Mouse (Mus musculus): ENCODE measurements around the gene Pla2g3.

Pla2g3 gene

GRCm38 (mm10) chr11:3487952-3488570 is at the start of gene Pla2g3:
TSS of gene Pla2g3 (plus strand) at chr11:3488284.
- DNase-seq: no peak

- peak; percentile 78 for DNase-seq
Observed at GRCm38 (mm10) chr11:3441696-3442443, 46.2 kb upstream of the Pla2g3 start.

GRCm38 (mm10) chr11:3442677-3443076 is 45.4 kb upstream of the Pla2g3 start:
- DNase-seq: no peak

GRCm38 (mm10) chr11:3443091-3443490 is 45.0 kb upstream of the Pla2g3 start:
- no peak for DNase-seq

- no peak for DNase-seq
Observed at GRCm38 (mm10) chr11:3444875-3445274, 43.2 kb upstream of the Pla2g3 start.

- peak; percentile 57 for DNase-seq
Observed at GRCm38 (mm10) chr11:3451701-3452163, 36.4 kb upstream of the Pla2g3 start.

- DNase-seq: peak; percentile 97
Observed at GRCm38 (mm10) chr11:3452167-3452639, 35.9 kb upstream of the Pla2g3 start, which contains the start of gene Rnf185. TSS of gene Rnf185 (minus strand) at chr11:3452363.

- peak; percentile 38 for DNase-seq
Observed at GRCm38 (mm10) chr11:3452769-3453168, 35.3 kb upstream of the Pla2g3 start.

- DNase-seq: peak; percentile 20
Observed at GRCm38 (mm10) chr11:3453467-3453866, 34.6 kb upstream of the Pla2g3 start.

- no peak for DNase-seq
Observed at GRCm38 (mm10) chr11:3454506-3454905, 33.6 kb upstream of the Pla2g3 start.

- peak; percentile 86 for DNase-seq
Observed at GRCm38 (mm10) chr11:3456354-3456753, 31.7 kb upstream of the Pla2g3 start.

GRCm38 (mm10) chr11:3458428-3459104 is 29.5 kb upstream of the Pla2g3 start:
- no peak for DNase-seq

- no peak for DNase-seq
Observed at GRCm38 (mm10) chr11:3459105-3459468, 29.0 kb upstream of the Pla2g3 start.

GRCm38 (mm10) chr11:3462846-3463245 is 25.2 kb upstream of the Pla2g3 start:
- DNase-seq: no peak

GRCm38 (mm10) chr11:3471448-3471850 is 16.6 kb upstream of the Pla2g3 start:
- DNase-seq: no peak

- DNase-seq: peak; percentile 91
Observed at GRCm38 (mm10) chr11:3472484-3472883, 15.6 kb upstream of the Pla2g3 start.

GRCm38 (mm10) chr11:3474480-3475115 is 13.5 kb upstream of the Pla2g3 start:
- DNase-seq: peak; percentile 29

GRCm38 (mm10) chr11:3475489-3475888 is 12.6 kb upstream of the Pla2g3 start:
- no peak for DNase-seq

- no peak for DNase-seq
Observed at GRCm38 (mm10) chr11:3483980-3484642, 4.0 kb upstream of the Pla2g3 start.

- no peak for DNase-seq
Observed at GRCm38 (mm10) chr11:3486349-3486748, 1.7 kb upstream of the Pla2g3 start.

GRCm38 (mm10) chr11:3489036-3489435 is 952 bp downstream of the Pla2g3 start:
- DNase-seq: no peak

GRCm38 (mm10) chr11:3492748-3493147 is 4.7 kb downstream of the Pla2g3 start:
- no peak for DNase-seq
